Mouse (Mus musculus) lung, adult 2 months (tissue): ENCODE data around the gene Nmnat2.

Source experiments
- CTCF ChIP-seq: fragments of 200-500 bp; IDR thresholded peaks from 2 replicates; pipeline ENCODE4 v1.5.1; 2011; ENCODE audit warnings: mild to moderate bottlenecking, low read length, control low read depth; ENCODE audit not compliant: insufficient read depth
- POLR2A ChIP-seq: fragments of 200-500 bp; IDR thresholded peaks from 2 replicates; pipeline ENCODE4 v1.6.1; 2011; ENCODE audit warnings: low read depth, mild to moderate bottlenecking, control low read depth, low read length, borderline replicate concordance; ENCODE audit errors: extremely low read depth

GRCm38 (mm10) chr1:153140747-153141228 is 186.0 kb downstream of the Nmnat2 start:
- TF ChIP-seq CTCF = no peak
- TF ChIP-seq POLR2A = no peak
